In the genomic region with DNA sequence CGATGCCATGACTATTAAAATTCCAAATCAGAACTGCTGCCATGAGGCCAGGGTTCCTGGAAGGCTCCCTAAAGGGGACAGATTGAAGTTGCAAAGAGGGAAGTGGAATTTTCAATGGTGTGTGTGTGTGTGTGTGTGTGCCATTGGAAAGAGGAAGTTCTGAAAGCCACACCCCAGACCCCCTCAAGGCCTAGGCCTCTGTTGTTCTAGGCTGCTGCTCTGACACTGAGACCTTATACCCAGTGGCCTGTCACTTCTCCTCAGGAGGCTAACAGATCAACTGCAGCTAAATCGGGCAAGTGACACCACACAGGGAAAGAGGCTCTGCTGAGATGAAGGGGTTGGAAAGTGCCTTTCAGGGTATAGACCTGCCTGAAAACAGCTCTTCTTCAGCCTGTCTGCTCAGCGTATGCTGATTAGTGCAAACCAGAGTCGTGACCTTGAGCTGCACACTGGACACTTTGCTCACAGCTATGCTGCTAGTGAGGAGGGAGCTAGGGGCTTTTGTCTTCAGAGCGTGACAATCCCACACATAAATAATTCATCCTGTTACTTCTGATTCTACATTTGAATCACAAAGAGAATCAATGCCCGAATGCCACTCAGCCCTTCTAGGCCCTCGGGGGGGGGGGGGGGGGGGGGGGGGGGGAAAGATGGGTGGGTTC, we compare ENCODE assay signal across 10 mouse cellular contexts.
DNase-seq lines count a peak whose midpoint lies in the region; ATAC-seq lines count a peak whose summit lies in the region.
"Had no signal": no experiment of that assay in that cellular context is flagged by ENCODE, and none has a peak within 500 bp of the region (broad histone marks: within the 10 kb centered on the region; RNA-seq: fewer than 3 reads in every experiment).

No protein-coding gene starts in this region.

- H3K27me3 ChIP-seq in heart, embryonic 12.5 days (replicated peaks): no peaks in the 10 kb centered on the region
- H3K27me3 ChIP-seq in embryonic facial prominence, embryonic 10.5 days (replicated peaks; ENCODE audit: low read depth, poor library complexity, severe bottlenecking): no peaks in the 10 kb centered on the region
- H3K27me3 ChIP-seq in hindbrain, embryonic 16.5 days (replicated peaks; ENCODE audit: control insufficient read depth, insufficient read depth, low read length): no peaks in the 10 kb centered on the region
- H3K27me3 ChIP-seq in neural tube, embryonic 11.5 days (ENCODE audit: control insufficient read depth, insufficient read depth, low read length): no peaks in the 10 kb centered on the region
- H3K27me3 ChIP-seq in kidney, embryonic 15.5 days: no peaks in the 10 kb centered on the region
- H3K27me3 ChIP-seq: limb, embryonic 15.5 days had no signal

- intact Hi-C loops in heart, postnatal 36 days (cut with DNase I): no loop called here
- intact Hi-C loops in left cerebral cortex, postnatal 36 days (cut with DNase I): no loop called here
- intact Hi-C loops in left cerebral cortex, postnatal 10 days (cut with DNase I): no loop called here

- H3K9ac ChIP-seq in heart, embryonic 12.5 days: no peak overlapping the region
- no peak overlapping the region for H3K9ac ChIP-seq in hindbrain, embryonic 16.5 days (ENCODE audit: low read depth, low read length)
- no peak overlapping the region for H3K9ac ChIP-seq in neural tube, embryonic 11.5 days (ENCODE audit: low read length)
- no peak overlapping the region for H3K9ac ChIP-seq in kidney, embryonic 15.5 days
- H3K9ac ChIP-seq: limb, embryonic 15.5 days had no signal

- DNase-seq in heart, postnatal 36 days: no peak
- DNase-seq in embryonic facial prominence, embryonic 10.5 days (ENCODE audit: low spot score): no peak
- DNase-seq in neural tube, embryonic 11.5 days (ENCODE audit: low spot score): peak; percentile 30
- DNase-seq in left cerebral cortex, postnatal 36 days (ENCODE audit: low spot score in 2 of 2): no peak
- DNase-seq in left cerebral cortex, postnatal 10 days (ENCODE audit: extremely low spot score in 1 of 2, low spot score in 2 of 2): no peak
- DNase-seq: cerebellum, adult 11 months had no signal

- H3K4me3 ChIP-seq in heart, embryonic 12.5 days: no peak overlapping the region
- no peak overlapping the region for H3K4me3 ChIP-seq in embryonic facial prominence, embryonic 10.5 days
- no peak overlapping the region for H3K4me3 ChIP-seq in hindbrain, embryonic 16.5 days (ENCODE audit: low read length)
- no peak overlapping the region for H3K4me3 ChIP-seq in neural tube, embryonic 11.5 days (ENCODE audit: low read depth, low read length)
- no peak overlapping the region for H3K4me3 ChIP-seq in kidney, embryonic 15.5 days (replicated peaks)
- H3K4me3 ChIP-seq: limb, embryonic 15.5 days had no signal

- peaks cover 6% of the 10 kb centered on the region for H3K4me1 ChIP-seq in heart, embryonic 12.5 days (replicated peaks)
- H3K4me1 ChIP-seq in embryonic facial prominence, embryonic 10.5 days: no peaks in the 10 kb centered on the region
- H3K4me1 ChIP-seq in hindbrain, embryonic 16.5 days (ENCODE audit: control insufficient read depth, insufficient read depth, low read depth, low read length): no peaks in the 10 kb centered on the region; the same call in 1 of the 2 replicates
- H3K4me1 ChIP-seq in neural tube, embryonic 11.5 days (ENCODE audit: control insufficient read depth, insufficient read depth, low read length): no peaks in the 10 kb centered on the region
- H3K4me1 ChIP-seq in kidney, embryonic 15.5 days: no peaks in the 10 kb centered on the region
- H3K4me1 ChIP-seq: limb, embryonic 15.5 days had no signal

- ATAC-seq in heart, embryonic 12.5 days (ENCODE audit: insufficient number of reproducible peaks, low FRiP score): peak; percentile 45; the same call in 1 of the 2 replicates
- peak; percentile 46 for ATAC-seq in hindbrain, embryonic 16.5 days
- ATAC-seq in neural tube, embryonic 11.5 days (ENCODE audit: insufficient read depth, low FRiP score, low TSS enrichment): peak; percentile 69; the same call in 1 of the 2 replicates
- ATAC-seq in kidney, embryonic 15.5 days (replicated peaks; ENCODE audit: low FRiP score): no peak

- H3K9me3 ChIP-seq in heart, embryonic 12.5 days (replicated peaks): no peaks in the 10 kb centered on the region
- H3K9me3 ChIP-seq in embryonic facial prominence, embryonic 10.5 days: no peaks in the 10 kb centered on the region
- no peaks in the 10 kb centered on the region for H3K9me3 ChIP-seq in hindbrain, embryonic 16.5 days (ENCODE audit: control insufficient read depth, low read length)
- H3K9me3 ChIP-seq in neural tube, embryonic 11.5 days (ENCODE audit: control insufficient read depth, low read length): no peaks in the 10 kb centered on the region
- no peaks in the 10 kb centered on the region for H3K9me3 ChIP-seq in kidney, embryonic 15.5 days (replicated peaks)
- H3K9me3 ChIP-seq: limb, embryonic 15.5 days had no signal

- H3K4me2 ChIP-seq in heart, embryonic 12.5 days: no peak overlapping the region
- no peak overlapping the region for H3K4me2 ChIP-seq in hindbrain, embryonic 16.5 days (ENCODE audit: low read length)
- H3K4me2 ChIP-seq in neural tube, embryonic 11.5 days (ENCODE audit: low read depth): no peak overlapping the region
- H3K4me2 ChIP-seq in kidney, embryonic 15.5 days: no peak overlapping the region
- H3K4me2 ChIP-seq: limb, embryonic 15.5 days had no signal

- WGBS in heart, embryonic 12.5 days: 58% methylated on average over 7 of the region's 7 CpGs
- WGBS in embryonic facial prominence, embryonic 10.5 days: 72% methylated on average over 7 of the region's 7 CpGs
- 22% methylated on average over 6 of the region's 7 CpGs for WGBS in hindbrain, embryonic 16.5 days
- WGBS in neural tube, embryonic 11.5 days: 55% methylated on average over 6 of the region's 7 CpGs
- WGBS in kidney, embryonic 15.5 days: 69% methylated on average over 7 of the region's 7 CpGs

- H3K27ac ChIP-seq in heart, embryonic 12.5 days (ENCODE audit: poor library complexity, severe bottlenecking): no peak overlapping the region; the same call in 1 of the 2 replicates
- 0 out of 2 replicates have a peak overlapping the region, but pooled peaks have one; percentile 19 for H3K27ac ChIP-seq in embryonic facial prominence, embryonic 10.5 days (replicated peaks)
- H3K27ac ChIP-seq in hindbrain, embryonic 16.5 days (ENCODE audit: low read depth, low read length): no peak overlapping the region
- H3K27ac ChIP-seq in neural tube, embryonic 11.5 days (ENCODE audit: low read depth, low read length): no peak overlapping the region
- H3K27ac ChIP-seq in kidney, embryonic 15.5 days: no peak overlapping the region
- H3K27ac ChIP-seq: limb, embryonic 15.5 days had no signal

- H3K36me3 ChIP-seq in heart, embryonic 12.5 days: no peaks in the 10 kb centered on the region
- no peaks in the 10 kb centered on the region for H3K36me3 ChIP-seq in embryonic facial prominence, embryonic 10.5 days (replicated peaks)
- H3K36me3 ChIP-seq in hindbrain, embryonic 16.5 days (ENCODE audit: control insufficient read depth, insufficient read depth, low read length): peaks cover 2% of the 10 kb centered on the region; the same call in 1 of the 2 replicates
- no peaks in the 10 kb centered on the region for H3K36me3 ChIP-seq in neural tube, embryonic 11.5 days (ENCODE audit: control insufficient read depth, insufficient read depth, low read length)
- H3K36me3 ChIP-seq in kidney, embryonic 15.5 days: no peaks in the 10 kb centered on the region
- H3K36me3 ChIP-seq: limb, embryonic 15.5 days had no signal
